Mouse (Mus musculus) CH12.LX (cell line): ENCODE results near the gene Pdcd10.

Source experiments
- CHD2 ChIP-seq: IDR thresholded peaks from 2 replicates; pipeline ENCODE4 v1.6.1; 2011; ENCODE audit warnings: low read length, improper control_type of control experiment
- CTCF ChIP-seq, 2 experiments: IDR thresholded peaks in 1 of 2; conservative IDR thresholded peaks in 1 of 2; 2 replicates each; pipeline ENCODE4 v1.5.1; 2011 to 2012; ENCODE audit warnings: low read depth in 2 of 2, low read length in 2 of 2, improper control_type of control experiment in 1 of 2, inconsistent platforms in 1 of 2, mild to moderate bottlenecking in 1 of 2, moderate library complexity in 1 of 2
- JUND ChIP-seq: conservative IDR thresholded peaks from 2 replicates; pipeline ENCODE4 v1.6.1; 2011; ENCODE audit warnings: low read depth, low read length, improper control_type of control experiment
- MEF2A ChIP-seq: IDR thresholded peaks from 2 replicates; pipeline ENCODE4 v1.6.1; 2014; ENCODE audit warnings: low read depth, mild to moderate bottlenecking, inconsistent platforms, low read length, improper control_type of control experiment, borderline replicate concordance
- NELFE ChIP-seq: IDR thresholded peaks from 2 replicates; pipeline ENCODE4 v1.6.1; 2011; ENCODE audit warnings: low read depth, low read length, improper control_type of control experiment
- POLR2A ChIP-seq: IDR thresholded peaks from 2 replicates; pipeline ENCODE4 v1.6.1; 2011; ENCODE audit warnings: low read depth, mild to moderate bottlenecking, improper control_type of control experiment, low read length
- SIN3A ChIP-seq: IDR thresholded peaks from 2 replicates; pipeline ENCODE4 v1.6.1; 2012; ENCODE audit warnings: low read length, improper control_type of control experiment, inconsistent platforms
- TCF12 ChIP-seq: IDR thresholded peaks from 2 replicates; pipeline ENCODE4 v1.6.1; 2014; ENCODE audit warnings: low read depth, mild to moderate bottlenecking, inconsistent platforms, low read length, improper control_type of control experiment
- ZKSCAN1 ChIP-seq: IDR thresholded peaks from 2 replicates; pipeline ENCODE4 v1.6.1; 2012; ENCODE audit warnings: low read depth, inconsistent platforms, low read length, improper control_type of control experiment, borderline replicate concordance

GRCm38 (mm10) chr3:75517631-75518250, 38.9 kb downstream of the Pdcd10 start:
- TF ChIP-seq CTCF (conservative IDR thresholded peaks at IDR 0.05 in 1 of 2, IDR thresholded peaks at IDR 0.05 in 1 of 2; ENCODE audit: low read depth in 2 of 2, low read length in 2 of 2) (peak; percentile 47 to 66; a peak in 3 of 4 replicates), TCF12 (no peak), CHD2 (no peak), MEF2A (no peak), JUND (no peak), SIN3A (no peak), POLR2A (no peak), ZKSCAN1 (no peak), NELFE (no peak)
